ENCODE assay signal across 8 mouse cellular contexts in the genomic region with DNA sequence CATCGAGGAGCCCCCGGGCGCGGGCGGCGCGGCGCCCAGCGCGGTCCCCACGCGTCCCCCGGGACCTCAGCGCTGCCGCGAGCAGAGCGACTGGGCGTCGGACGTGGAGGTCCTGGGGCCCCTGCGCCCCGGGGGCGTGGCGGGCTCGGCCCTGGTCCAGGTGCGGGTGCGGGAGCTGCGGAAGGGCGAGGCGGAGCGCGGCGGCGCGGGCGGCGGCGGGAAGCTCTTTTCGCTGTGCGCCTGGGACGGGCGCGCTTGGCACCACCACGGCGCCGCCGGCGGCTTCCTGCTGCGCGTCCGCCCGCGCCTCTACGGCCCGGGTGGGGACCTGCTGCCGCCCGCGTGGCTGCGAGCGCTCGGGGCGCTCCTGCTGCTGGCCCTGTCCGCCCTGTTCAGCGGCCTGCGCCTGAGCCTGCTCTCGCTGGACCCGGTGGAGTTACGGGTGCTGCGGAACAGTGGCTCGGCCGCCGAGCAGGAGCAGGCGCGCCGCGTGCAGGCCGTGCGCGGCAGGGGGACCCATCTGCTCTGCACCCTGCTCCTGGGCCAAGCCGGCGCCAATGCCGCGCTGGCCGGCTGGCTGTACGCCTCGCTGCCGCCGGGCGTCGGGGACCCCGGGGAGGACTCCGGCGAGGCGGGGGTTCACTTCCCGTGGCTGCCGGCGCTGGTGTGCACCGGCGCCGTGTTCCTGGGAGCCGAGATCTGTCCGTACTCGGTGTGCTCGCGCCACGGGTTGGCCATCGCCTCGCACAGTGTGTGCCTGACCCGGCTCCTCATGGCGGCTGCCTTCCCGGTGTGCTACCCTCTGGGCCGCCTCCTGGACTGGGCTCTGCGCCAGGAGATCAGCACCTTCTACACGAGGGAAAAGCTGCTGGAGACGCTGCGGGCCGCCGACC. TPM values are rescaled to one million over a fixed set of nuclear protein-coding genes. Genes with fewer than 3 reads are reported as not detected.
DNase-seq lines count a peak whose midpoint lies in the region; ATAC-seq and TF ChIP-seq lines count a peak whose summit lies in the region.

No protein-coding gene starts in this region.

- H3K27me3 ChIP-seq in heart, embryonic 14.5 days (ENCODE audit: control insufficient read depth, insufficient read depth, low read length), result peaks cover 52% of the 10 kb centered on the region
- peaks cover 37% of the 10 kb centered on the region for H3K27me3 ChIP-seq in kidney, postnatal 0 days (ENCODE audit: insufficient read depth, low read length)
- H3K27me3 ChIP-seq in stomach, postnatal 0 days (ENCODE audit: control insufficient read depth, insufficient read depth, low read length), result peaks cover 13% of the 10 kb centered on the region; the same call in 1 of the 2 replicates

- TF ChIP-seq CTCF in kidney, postnatal 0 days (IDR thresholded peaks at IDR 0.05; ENCODE audit: low read depth), result no peak
- TF ChIP-seq CTCF in stomach, postnatal 0 days (IDR thresholded peaks at IDR 0.05; ENCODE audit: low read depth), result no peak

- ATAC-seq in heart, embryonic 14.5 days (ENCODE audit: insufficient number of reproducible peaks, insufficient read depth, low FRiP score, low read depth), result no peak
- peak; percentile 69 for ATAC-seq in kidney, postnatal 0 days (replicated peaks; ENCODE audit: low FRiP score, low read depth)
- peak; percentile 17; the same call in 1 of the 2 replicates for ATAC-seq in megakaryocyte progenitor cell, adult 5-6 weeks (replicated peaks; ENCODE audit: poor library complexity)
- peak; percentile 53 for ATAC-seq in stomach, postnatal 0 days (ENCODE audit: low FRiP score, low TSS enrichment)

- peak overlapping the region; percentile 100 for H3K4me2 ChIP-seq in heart, embryonic 14.5 days (ENCODE audit: low read length)
- peak overlapping the region; percentile 95 for H3K4me2 ChIP-seq in kidney, postnatal 0 days (ENCODE audit: low read length)
- peak overlapping the region; percentile 98 for H3K4me2 ChIP-seq in stomach, postnatal 0 days (replicated peaks; ENCODE audit: low read depth)

- peaks cover 0 to 7% of the 10 kb centered on the region in 2 experiments; a peak in 3 of 4 replicates for H3K4me1 ChIP-seq in heart, embryonic 14.5 days (ENCODE audit: control insufficient read depth in 2 of 2, insufficient read depth in 2 of 2, low read length in 2 of 2)
- H3K4me1 ChIP-seq in kidney, postnatal 0 days (replicated peaks; ENCODE audit: insufficient read depth, low read length), result peaks cover 9% of the 10 kb centered on the region; the same call in 1 of the 2 replicates
- 0 out of 2 replicates have a peak, but pooled peaks cover 3% of the 10 kb centered on the region for H3K4me1 ChIP-seq in stomach, postnatal 0 days (replicated peaks; ENCODE audit: control insufficient read depth, insufficient read depth)

- H3K4me3 ChIP-seq in heart, embryonic 14.5 days (ENCODE audit: control insufficient read depth in 1 of 2, insufficient read depth in 1 of 2, low read depth in 1 of 2, low read length in 2 of 2), result peak overlapping the region; percentile 43 to 68
- H3K4me3 ChIP-seq in kidney, postnatal 0 days (replicated peaks; ENCODE audit: low read depth, low read length), result peak overlapping the region; percentile 54
- H3K4me3 ChIP-seq in stomach, postnatal 0 days (ENCODE audit: low read depth, low read length), result peak overlapping the region; percentile 58

- H3K9ac ChIP-seq in heart, embryonic 14.5 days (ENCODE audit: low read length), result peak overlapping the region; percentile 60
- H3K9ac ChIP-seq in kidney, postnatal 0 days (ENCODE audit: low read depth, low read length), result 0 out of 2 replicates have a peak overlapping the region, but pooled peaks have one; percentile 37
- H3K9ac ChIP-seq in stomach, postnatal 0 days (ENCODE audit: low read length), result peak overlapping the region; percentile 23; the same call in 1 of the 2 replicates

- no peaks in the 10 kb centered on the region for H3K36me3 ChIP-seq in heart, embryonic 14.5 days (ENCODE audit: control insufficient read depth, insufficient read depth, low read length)
- H3K36me3 ChIP-seq in kidney, postnatal 0 days (ENCODE audit: insufficient read depth, low read length), result no peaks in the 10 kb centered on the region
- no peaks in the 10 kb centered on the region for H3K36me3 ChIP-seq in stomach, postnatal 0 days (ENCODE audit: control insufficient read depth, insufficient read depth, low read length)

- no peak for TF ChIP-seq EP300 in stomach, postnatal 0 days (optimal IDR thresholded peaks at IDR 0.05)

- peak; percentile 2 to 23 for DNase-seq in urinary bladder, adult 18-20 months (ENCODE audit: low spot score in 2 of 2)
- no peak for DNase-seq in urinary bladder, postnatal 10 days (ENCODE audit: low spot score)
- DNase-seq in embryo, embryonic 10 days (ENCODE audit: low spot score), result peak; percentile 61
- DNase-seq in kidney, postnatal 0 days (ENCODE audit: low spot score), result no peak
- DNase-seq in stomach, postnatal 0 days (ENCODE audit: low spot score), result peak; percentile 22
- DNase-seq in ovary, postnatal 10 days (ENCODE audit: low spot score), result no peak

- WGBS in heart, embryonic 14.5 days, result under 1% methylated on average over 97 of the region's 118 CpGs
- 0% methylated on average over 60 of the region's 118 CpGs for WGBS in kidney, postnatal 0 days
- under 1% methylated on average over 87 of the region's 118 CpGs for WGBS in stomach, postnatal 0 days

- H3K9me3 ChIP-seq in heart, embryonic 14.5 days (ENCODE audit: control insufficient read depth, low read length), result no peaks in the 10 kb centered on the region
- no peaks in the 10 kb centered on the region for H3K9me3 ChIP-seq in kidney, postnatal 0 days (replicated peaks; ENCODE audit: low read length)
- H3K9me3 ChIP-seq in stomach, postnatal 0 days (ENCODE audit: control insufficient read depth, low read length), result no peaks in the 10 kb centered on the region

- no peak overlapping the region for H3K27ac ChIP-seq in heart, embryonic 14.5 days (replicated peaks in 1 of 2; ENCODE audit: control insufficient read depth in 1 of 2, insufficient read depth in 1 of 2, low read depth in 2 of 2, low read length in 2 of 2)
- H3K27ac ChIP-seq in kidney, postnatal 0 days, result no peak overlapping the region
- no peak overlapping the region for H3K27ac ChIP-seq in stomach, postnatal 0 days (replicated peaks)

RNA-seq across cellular contexts. Expression of a gene that starts 0.8 kb away (rescaled TPM):
- polyA plus RNA-seq in heart, embryonic 14.5 days (2014; fragmentation: Nextera tagmentation; extraction: Ambion mirVana), result 0.08 and 0.32 TPM in 2 replicates
- polyA plus RNA-seq in kidney, postnatal 0 days (2015; fragmentation: Nextera tagmentation; extraction: Ambion mirVana), result 0.62 and 1.2 TPM in 2 replicates
- total RNA-seq in megakaryocyte progenitor cell, adult 5-6 weeks (2015), result 0.02 and 0.12 TPM in 2 replicates
- 0.14 and 0.17 TPM in 2 replicates for total RNA-seq in megakaryocyte progenitor cell, adult 5-6 weeks (2017)
- polyA plus RNA-seq in stomach, postnatal 0 days (2015; fragmentation: Nextera tagmentation; extraction: Ambion mirVana), result 0.47 and 0.56 TPM in 2 replicates

RNA-seq across cellular contexts. Expression of a gene that starts 52.9 kb away (rescaled TPM):
- 1.1 TPM in 2 replicates for polyA plus RNA-seq in heart, embryonic 14.5 days (2014; fragmentation: Nextera tagmentation; extraction: Ambion mirVana)
- 0.08 and 0.15 TPM in 2 replicates for polyA plus RNA-seq in kidney, postnatal 0 days (2015; fragmentation: Nextera tagmentation; extraction: Ambion mirVana)
- total RNA-seq in megakaryocyte progenitor cell, adult 5-6 weeks (2015), result not detected in 2 replicates
- not detected in 2 replicates for total RNA-seq in megakaryocyte progenitor cell, adult 5-6 weeks (2017)
- 1.3 and 1.4 TPM in 2 replicates for polyA plus RNA-seq in stomach, postnatal 0 days (2015; fragmentation: Nextera tagmentation; extraction: Ambion mirVana)

Comparison
In these comparisons a context has a peak if more than half of its experiments do, and no peak if none do; other contexts are left out.
1. DNase-seq: peak in urinary bladder, adult 18-20 months (2 of 2), embryo, embryonic 10 days (single experiment) and stomach, postnatal 0 days (single experiment); none in urinary bladder, postnatal 10 days (single experiment), kidney, postnatal 0 days (single experiment) and ovary, postnatal 10 days (single experiment).
2. Peak in every context shown above with its lines, with median percentiles within 50 percentile points of each other: H3K4me2 ChIP-seq, H3K4me3 ChIP-seq and H3K9ac ChIP-seq.